Mouse (Mus musculus): ENCODE measurements around the gene Hamp.

DNA sequence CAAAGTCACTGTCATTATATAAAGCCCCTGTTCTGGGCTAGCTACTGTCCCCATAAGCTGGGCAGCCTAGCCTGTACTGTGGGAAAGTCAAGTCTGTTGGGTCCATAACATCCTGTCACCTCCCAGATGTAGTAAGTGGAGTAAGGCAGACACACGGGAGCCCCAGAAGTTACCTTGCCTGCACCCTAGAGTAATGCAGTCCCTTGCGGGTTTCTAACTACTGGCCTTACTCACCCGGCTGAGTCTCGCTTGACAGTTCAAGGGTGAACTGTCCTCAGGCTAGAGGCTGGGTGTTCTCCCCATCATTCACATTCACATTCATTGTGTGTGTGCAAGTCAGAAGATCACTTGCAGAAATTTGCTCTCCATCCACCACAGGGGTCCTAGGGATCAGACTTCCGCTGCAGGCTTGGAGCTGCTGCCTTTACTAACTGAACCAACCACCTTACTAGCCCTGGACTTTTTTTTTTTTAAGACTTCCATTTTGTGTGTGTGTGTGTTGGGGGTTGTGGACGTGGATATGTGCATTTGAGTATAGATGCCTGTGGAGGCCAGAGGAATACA, 16.0 kb upstream of the Hamp start:
- TF ChIP-seq CTCF (IDR thresholded peaks at IDR 0.05): no peak
- TF ChIP-seq EP300 (IDR thresholded peaks at IDR 0.05): no peak
